Mouse (Mus musculus) right cerebral cortex, postnatal 36 days (tissue): Measurements from ENCODE around the gene Sort1.

Source experiments
- DNase-seq, 2 experiments: peaks; one replicate each; pipeline ENCODE4 v3.0.0; 2022; ENCODE audit warnings: low spot score in 2 of 2, mixed read lengths in 1 of 2

Sort1 gene

GRCm38 (mm10) chr3:108295379-108296219 is 11.7 kb downstream of the Sort1 start:
- peak in 1 of 2 experiments; percentile 70 for DNase-seq

- DNase-seq: peak; percentile 66
Measured at GRCm38 (mm10) chr3:108296220-108297049, 12.6 kb downstream of the Sort1 start.

GRCm38 (mm10) chr3:108297050-108297419 is 13.2 kb downstream of the Sort1 start:
- DNase-seq: no peak

GRCm38 (mm10) chr3:108297603-108298553 is 14.0 kb downstream of the Sort1 start:
- DNase-seq: no peak

GRCm38 (mm10) chr3:108300455-108301030 is 16.7 kb downstream of the Sort1 start:
- DNase-seq: no peak

- DNase-seq: no peak
Measured at GRCm38 (mm10) chr3:108303683-108304082, 19.8 kb downstream of the Sort1 start.

- DNase-seq: no peak
Measured at GRCm38 (mm10) chr3:108304747-108305146, 20.9 kb downstream of the Sort1 start.

- DNase-seq: no peak
Measured at GRCm38 (mm10) chr3:108306387-108306786, 22.5 kb downstream of the Sort1 start.

- no peak for DNase-seq
Measured at GRCm38 (mm10) chr3:108307485-108307884, 23.6 kb downstream of the Sort1 start.

GRCm38 (mm10) chr3:108310921-108311341 is 27.0 kb downstream of the Sort1 start:
- DNase-seq: no peak

- DNase-seq: no peak
Measured at GRCm38 (mm10) chr3:108311688-108312087, 27.8 kb downstream of the Sort1 start.

- DNase-seq: no peak
Measured at GRCm38 (mm10) chr3:108312414-108312813, 28.5 kb downstream of the Sort1 start.

GRCm38 (mm10) chr3:108313138-108313537 is 29.3 kb downstream of the Sort1 start:
- DNase-seq: no peak

GRCm38 (mm10) chr3:108314038-108314675 is 30.3 kb downstream of the Sort1 start:
- DNase-seq: no peak

GRCm38 (mm10) chr3:108318517-108318916 is 34.6 kb downstream of the Sort1 start:
- no peak for DNase-seq

- DNase-seq: no peak
Measured at GRCm38 (mm10) chr3:108321671-108322070, 37.8 kb downstream of the Sort1 start.

GRCm38 (mm10) chr3:108322136-108322535 is 38.3 kb downstream of the Sort1 start:
- DNase-seq: no peak

- DNase-seq: no peak
Measured at GRCm38 (mm10) chr3:108322962-108323361, 39.1 kb downstream of the Sort1 start.

GRCm38 (mm10) chr3:108324837-108325236 is 41.0 kb downstream of the Sort1 start:
- DNase-seq: no peak

- DNase-seq: no peak
Measured at GRCm38 (mm10) chr3:108325521-108325920, 41.6 kb downstream of the Sort1 start.

GRCm38 (mm10) chr3:108327275-108327674 is 43.4 kb downstream of the Sort1 start:
- DNase-seq: peak; percentile 34 to 43
